Mouse (Mus musculus): ENCODE measurements around the gene Zfp365.

GRCm38 (mm10) chr10:67865063-67865462 lies 47.4 kb downstream of the Zfp365 start:
- no peak for TF ChIP-seq CTCF (IDR thresholded peaks at IDR 0.05; ENCODE audit: insufficient read depth, low read length)
- no peak for TF ChIP-seq POLR2A (IDR thresholded peaks at IDR 0.05; ENCODE audit: borderline replicate concordance, extremely low read depth, low read depth, low read length)

Measured in lung, adult 2 months (tissue).